Mouse (Mus musculus): Measurements from ENCODE around the gene Olfr1499. TPM values are rescaled to one million over a fixed set of nuclear protein-coding genes. Genes with fewer than 3 reads are reported as not detected.
"Not testable (repeated sequence)": the region's sequence is repeated elsewhere in the genome, so short reads cannot be mapped to it uniquely, and the experiment has no call there.

Olfr1499 gene
- polyA plus RNA-seq (2014; fragmentation: Nextera tagmentation; extraction: Ambion mirVana), result not detected in 2 replicates

- Histone ChIP-seq H3K36me3 (ENCODE audit: control insufficient read depth, insufficient read depth, low read length) (no peaks in the 10 kb centered on the region), H3K27ac (ENCODE audit: low read depth, low read length) (no peak within 1 kb of the TSS), H3K4me1 (ENCODE audit: control insufficient read depth, insufficient read depth, low read length) (no peaks in the 10 kb centered on the region), H3K4me2 (ENCODE audit: low read length) (no peak within 1 kb of the TSS), H3K9me3 (replicated peaks; ENCODE audit: control insufficient read depth, low read length) (no peaks in the 10 kb centered on the region), H3K4me3 (ENCODE audit: low read depth, low read length) (no peak within 1 kb of the TSS), H3K27me3 (replicated peaks; ENCODE audit: control insufficient read depth, insufficient read depth, low read length) (no peaks in the 10 kb centered on the region), H3K9ac (ENCODE audit: low read length) (no peak within 1 kb of the TSS)
- ATAC-seq, result no peak
- no peak for DNase-seq (ENCODE audit: low spot score)
Measured at GRCm38 (mm10) chr19:13819347-13819746, at the start of gene Olfr1499. Gene Olfr1499, minus strand, starts transcription at chr19:13819447.

- no peak within 1 kb of the TSS for H3K4me3 ChIP-seq (ENCODE audit: low read depth, low read length)
- WGBS, result 93% methylated on average over 1 of the region's 1 CpGs
- no peak within 1 kb of the TSS for H3K4me2 ChIP-seq (ENCODE audit: low read length)
- no peak within 1 kb of the TSS for H3K9ac ChIP-seq (ENCODE audit: low read length)
- no peak within 1 kb of the TSS for H3K27ac ChIP-seq (ENCODE audit: low read depth, low read length)
- no peaks in the 10 kb centered on the region for H3K27me3 ChIP-seq (replicated peaks; ENCODE audit: control insufficient read depth, insufficient read depth, low read length)
- no peak for DNase-seq (ENCODE audit: low spot score)
- H3K9me3 ChIP-seq (replicated peaks; ENCODE audit: control insufficient read depth, low read length), result no peaks in the 10 kb centered on the region
- H3K4me1 ChIP-seq (ENCODE audit: control insufficient read depth, insufficient read depth, low read length), result no peaks in the 10 kb centered on the region
- ATAC-seq, result no peak
- no peaks in the 10 kb centered on the region for H3K36me3 ChIP-seq (ENCODE audit: control insufficient read depth, insufficient read depth, low read length)
Measured at GRCm38 (mm10) chr19:13861495-13861894, 42.2 kb upstream of the Olfr1499 start, which contains the start of gene Olfr1502. Gene Olfr1502, plus strand, starts transcription at chr19:13861795.

GRCm38 (mm10) chr19:13850592-13850991, 31.3 kb upstream of the Olfr1499 start, which contains the start of gene Olfr1501:
Gene Olfr1501, minus strand, starts transcription at chr19:13850692.
- not testable (repeated sequence) for H3K27me3 ChIP-seq (replicated peaks; ENCODE audit: control insufficient read depth, insufficient read depth, low read length); H3K4me3 ChIP-seq (ENCODE audit: low read depth, low read length); H3K27ac ChIP-seq (ENCODE audit: low read depth, low read length); H3K36me3 ChIP-seq (ENCODE audit: control insufficient read depth, insufficient read depth, low read length); H3K4me2 ChIP-seq (ENCODE audit: low read length); H3K9ac ChIP-seq (ENCODE audit: low read length); H3K4me1 ChIP-seq (ENCODE audit: control insufficient read depth, insufficient read depth, low read length); ATAC-seq; DNase-seq (ENCODE audit: low spot score); H3K9me3 ChIP-seq (replicated peaks; ENCODE audit: control insufficient read depth, low read length)

GRCm38 (mm10) chr19:13830388-13830787, 11.1 kb upstream of the Olfr1499 start, which contains the start of gene Olfr1500:
Gene Olfr1500, minus strand, starts transcription at chr19:13830488.
- ATAC-seq (no peak), DNase-seq (ENCODE audit: low spot score) (no peak)
- H3K36me3 ChIP-seq (ENCODE audit: control insufficient read depth, insufficient read depth, low read length), result no peaks in the 10 kb centered on the region
- H3K9me3 ChIP-seq (replicated peaks; ENCODE audit: control insufficient read depth, low read length), result no peaks in the 10 kb centered on the region
- no peak within 1 kb of the TSS for H3K9ac ChIP-seq (ENCODE audit: low read length)
- H3K27ac ChIP-seq (ENCODE audit: low read depth, low read length), result no peak within 1 kb of the TSS
- no peaks in the 10 kb centered on the region for H3K27me3 ChIP-seq (replicated peaks; ENCODE audit: control insufficient read depth, insufficient read depth, low read length)
- H3K4me2 ChIP-seq (ENCODE audit: low read length), result no peak within 1 kb of the TSS
- H3K4me1 ChIP-seq (ENCODE audit: control insufficient read depth, insufficient read depth, low read length), result no peaks in the 10 kb centered on the region
- H3K4me3 ChIP-seq (ENCODE audit: low read depth, low read length), result no peak within 1 kb of the TSS

GRCm38 (mm10) chr19:13828447-13828846, 9.2 kb upstream of the Olfr1499 start:
- Histone ChIP-seq H3K4me1 (ENCODE audit: control insufficient read depth, insufficient read depth, low read length) (no peaks in the 10 kb centered on the region), H3K27ac (ENCODE audit: low read depth, low read length) (no peak overlapping the region), H3K4me2 (ENCODE audit: low read length) (no peak overlapping the region), H3K36me3 (ENCODE audit: control insufficient read depth, insufficient read depth, low read length) (no peaks in the 10 kb centered on the region), H3K9ac (ENCODE audit: low read length) (no peak overlapping the region), H3K9me3 (replicated peaks; ENCODE audit: control insufficient read depth, low read length) (no peaks in the 10 kb centered on the region), H3K27me3 (replicated peaks; ENCODE audit: control insufficient read depth, insufficient read depth, low read length) (no peaks in the 10 kb centered on the region), H3K4me3 (ENCODE audit: low read depth, low read length) (no peak overlapping the region)
- WGBS, result 81% methylated on average over 3 of the region's 3 CpGs
- no peak for ATAC-seq
- DNase-seq (ENCODE audit: low spot score), result no peak

- DNase-seq (ENCODE audit: low spot score), result no peak
- Histone ChIP-seq H3K4me3 (ENCODE audit: low read depth, low read length) (no peak overlapping the region), H3K9ac (ENCODE audit: low read length) (no peak overlapping the region)
Measured at GRCm38 (mm10) chr19:13820847-13821246, 1.6 kb upstream of the Olfr1499 start.

GRCm38 (mm10) chr19:13818827-13819226, 420 bp downstream of the Olfr1499 start:
- Histone ChIP-seq H3K9ac (ENCODE audit: low read length) (no peak overlapping the region), H3K4me2 (ENCODE audit: low read length) (no peak overlapping the region), H3K9me3 (replicated peaks; ENCODE audit: control insufficient read depth, low read length) (no peaks in the 10 kb centered on the region), H3K27ac (ENCODE audit: low read depth, low read length) (no peak overlapping the region), H3K4me1 (ENCODE audit: control insufficient read depth, insufficient read depth, low read length) (no peaks in the 10 kb centered on the region), H3K27me3 (replicated peaks; ENCODE audit: control insufficient read depth, insufficient read depth, low read length) (no peaks in the 10 kb centered on the region), H3K36me3 (ENCODE audit: control insufficient read depth, insufficient read depth, low read length) (no peaks in the 10 kb centered on the region), H3K4me3 (ENCODE audit: low read depth, low read length) (no peak overlapping the region)
- DNase-seq (ENCODE audit: low spot score) (peak; percentile 53), ATAC-seq (no peak)
- 40% methylated on average over 5 of the region's 5 CpGs for WGBS

More at GRCm38 (mm10) chr19:13820847-13821246, 1.6 kb upstream of the Olfr1499 start:
- no peak for ATAC-seq
- Histone ChIP-seq H3K27me3 (replicated peaks; ENCODE audit: control insufficient read depth, insufficient read depth, low read length) (no peaks in the 10 kb centered on the region), H3K9me3 (replicated peaks; ENCODE audit: control insufficient read depth, low read length) (no peaks in the 10 kb centered on the region), H3K27ac (ENCODE audit: low read depth, low read length) (no peak overlapping the region), H3K4me1 (ENCODE audit: control insufficient read depth, insufficient read depth, low read length) (no peaks in the 10 kb centered on the region), H3K4me2 (ENCODE audit: low read length) (no peak overlapping the region), H3K36me3 (ENCODE audit: control insufficient read depth, insufficient read depth, low read length) (no peaks in the 10 kb centered on the region)
- WGBS, result 65% methylated on average over 5 of the region's 5 CpGs

GRCm38 (mm10) chr19:13812823-13813222, 6.4 kb downstream of the Olfr1499 start:
- H3K27me3 ChIP-seq (replicated peaks; ENCODE audit: control insufficient read depth, insufficient read depth, low read length), result no peaks in the 10 kb centered on the region
- no peak overlapping the region for H3K9ac ChIP-seq (ENCODE audit: low read length)
- H3K27ac ChIP-seq (ENCODE audit: low read depth, low read length), result no peak overlapping the region
- no peak for DNase-seq (ENCODE audit: low spot score)
- no peak overlapping the region for H3K4me2 ChIP-seq (ENCODE audit: low read length)
- WGBS, result 59% methylated on average over 2 of the region's 2 CpGs
- H3K36me3 ChIP-seq (ENCODE audit: control insufficient read depth, insufficient read depth, low read length), result no peaks in the 10 kb centered on the region
- H3K9me3 ChIP-seq (replicated peaks; ENCODE audit: control insufficient read depth, low read length), result no peaks in the 10 kb centered on the region
- no peaks in the 10 kb centered on the region for H3K4me1 ChIP-seq (ENCODE audit: control insufficient read depth, insufficient read depth, low read length)
- no peak for ATAC-seq
- no peak overlapping the region for H3K4me3 ChIP-seq (ENCODE audit: low read depth, low read length)

- H3K9me3 ChIP-seq (replicated peaks; ENCODE audit: control insufficient read depth, low read length); H3K4me2 ChIP-seq (ENCODE audit: low read length); H3K4me1 ChIP-seq (ENCODE audit: control insufficient read depth, insufficient read depth, low read length); DNase-seq (ENCODE audit: low spot score); H3K36me3 ChIP-seq (ENCODE audit: control insufficient read depth, insufficient read depth, low read length); H3K27ac ChIP-seq (ENCODE audit: low read depth, low read length); H3K9ac ChIP-seq (ENCODE audit: low read length); ATAC-seq; H3K27me3 ChIP-seq (replicated peaks; ENCODE audit: control insufficient read depth, insufficient read depth, low read length); H3K4me3 ChIP-seq (ENCODE audit: low read depth, low read length): not testable (repeated sequence)
- WGBS, result 69% methylated on average over 1 of the region's 1 CpGs
Measured at GRCm38 (mm10) chr19:13805486-13805885, 13.8 kb downstream of the Olfr1499 start.

Measured in forebrain, embryonic 14.5 days (tissue).